In genomic region chr9:31610631-31611030, GRCm38 (mm10) we compare ENCODE assay signal across 21 mouse cellular contexts.
DNase-seq lines count a peak whose midpoint lies in the region; ATAC-seq and TF ChIP-seq lines count a peak whose summit lies in the region.
"Had no signal": no experiment of that assay in that cellular context is flagged by ENCODE, and none has a peak within 500 bp of the region (broad histone marks: within the 10 kb centered on the region; RNA-seq: fewer than 3 reads in every experiment).

No protein-coding gene starts in this region.

- no peak for TF ChIP-seq POLR2A in kidney, adult 2 months (IDR thresholded peaks at IDR 0.05; ENCODE audit: low read depth, low read length)

- ATAC-seq in lung, postnatal 0 days: peak; percentile 47
- peak; percentile 71; the same call in 1 of the 2 replicates for ATAC-seq in kidney, embryonic 16.5 days (ENCODE audit: low FRiP score, low TSS enrichment)
- no peak for ATAC-seq in stomach, postnatal 0 days (ENCODE audit: low FRiP score, low TSS enrichment)
- ATAC-seq: forebrain, embryonic 15.5 days; liver, embryonic 12.5 days; Patski had no signal

- H3K9ac ChIP-seq in lung, postnatal 0 days (replicated peaks; ENCODE audit: low read depth): no peak overlapping the region
- no peak overlapping the region for H3K9ac ChIP-seq in kidney, embryonic 16.5 days (replicated peaks; ENCODE audit: low read length)
- no peak overlapping the region for H3K9ac ChIP-seq in stomach, postnatal 0 days (ENCODE audit: low read length)
- H3K9ac ChIP-seq: forebrain, embryonic 15.5 days; heart, embryonic 12.5 days; hindbrain, embryonic 12.5 days; limb, embryonic 13.5 days; liver, embryonic 12.5 days; neural tube, embryonic 12.5 days had no signal

- peaks cover 4% of the 10 kb centered on the region; the same call in 1 of the 2 replicates for H3K4me1 ChIP-seq in kidney, adult 2 months (ENCODE audit: control insufficient read depth, insufficient read depth, low read length)
- no peaks in the 10 kb centered on the region for H3K4me1 ChIP-seq in lung, postnatal 0 days (ENCODE audit: insufficient read depth, low read depth, low read length)
- peaks cover 10% of the 10 kb centered on the region; the same call in 1 of the 2 replicates for H3K4me1 ChIP-seq in kidney, embryonic 16.5 days (ENCODE audit: insufficient read depth, low read length)
- H3K4me1 ChIP-seq in stomach, postnatal 0 days (replicated peaks; ENCODE audit: control insufficient read depth, insufficient read depth): no peaks in the 10 kb centered on the region; the same call in 1 of the 2 replicates
- H3K4me1 ChIP-seq: forebrain, embryonic 15.5 days; liver, embryonic 12.5 days; neural tube, embryonic 12.5 days had no signal

- peak; percentile 45 for DNase-seq in kidney, adult 2 months
- no peak for DNase-seq in kidney, adult 18-20 months
- peak; percentile 31 for DNase-seq in lung, postnatal 0 days (ENCODE audit: low spot score)
- DNase-seq in lung, postnatal 25 days (ENCODE audit: low spot score): no peak
- peak; percentile 4 for DNase-seq in stomach, postnatal 0 days (ENCODE audit: low spot score)
- DNase-seq in adrenal gland, adult 8-10 months: no peak
- DNase-seq: B cell, adult 2 months; cerebellum, adult 11-12 months; spleen, adult 18-20 months had no signal

- H3K9me3 ChIP-seq in lung, postnatal 0 days (ENCODE audit: low read length): no peaks in the 10 kb centered on the region
- H3K9me3 ChIP-seq in kidney, embryonic 16.5 days (ENCODE audit: low read length): no peaks in the 10 kb centered on the region; the same call in 1 of the 2 replicates
- H3K9me3 ChIP-seq in stomach, postnatal 0 days (ENCODE audit: control insufficient read depth, low read length): no peaks in the 10 kb centered on the region
- H3K9me3 ChIP-seq: embryonic facial prominence, embryonic 10.5 days; forebrain, embryonic 15.5 days; G1E; heart, embryonic 12.5 days; hindbrain, embryonic 12.5 days; limb, embryonic 13.5 days; liver, embryonic 12.5 days; neural tube, embryonic 12.5 days had no signal

- no peaks in the 10 kb centered on the region for H3K36me3 ChIP-seq in kidney, adult 2 months (ENCODE audit: control insufficient read depth, insufficient read depth, low read length)
- H3K36me3 ChIP-seq in lung, postnatal 0 days (ENCODE audit: insufficient read depth, low read length): no peaks in the 10 kb centered on the region
- no peaks in the 10 kb centered on the region for H3K36me3 ChIP-seq in kidney, embryonic 16.5 days (ENCODE audit: insufficient read depth, low read length)
- H3K36me3 ChIP-seq in stomach, postnatal 0 days (ENCODE audit: control insufficient read depth, insufficient read depth, low read length): no peaks in the 10 kb centered on the region
- H3K36me3 ChIP-seq: embryonic facial prominence, embryonic 10.5 days; forebrain, embryonic 15.5 days; G1E; heart, embryonic 12.5 days; hindbrain, embryonic 12.5 days; limb, embryonic 13.5 days; liver, embryonic 12.5 days; neural tube, embryonic 12.5 days had no signal

- WGBS in kidney, adult 2 months: 34% methylated on average over 4 of the region's 4 CpGs
- 49% methylated on average over 4 of the region's 4 CpGs for WGBS in lung, postnatal 0 days
- WGBS in kidney, embryonic 16.5 days: 46% methylated on average over 4 of the region's 4 CpGs
- 60% methylated on average over 4 of the region's 4 CpGs for WGBS in stomach, postnatal 0 days

- no peak for TF ChIP-seq CTCF in kidney, adult 2 months (conservative IDR thresholded peaks at IDR 0.05; ENCODE audit: insufficient read depth, insufficient read length, low read depth, low read length)
- no peak for TF ChIP-seq CTCF in lung, postnatal 0 days (IDR thresholded peaks at IDR 0.05)
- no peak for TF ChIP-seq CTCF in stomach, postnatal 0 days (IDR thresholded peaks at IDR 0.05; ENCODE audit: low read depth)

- H3K27me3 ChIP-seq in kidney, adult 2 months (replicated peaks; ENCODE audit: control insufficient read depth, insufficient read depth, low read length): no peaks in the 10 kb centered on the region
- H3K27me3 ChIP-seq in lung, postnatal 0 days (replicated peaks; ENCODE audit: insufficient read depth, low read length): no peaks in the 10 kb centered on the region
- no peaks in the 10 kb centered on the region for H3K27me3 ChIP-seq in kidney, embryonic 16.5 days (ENCODE audit: insufficient read depth, low read length)
- no peaks in the 10 kb centered on the region for H3K27me3 ChIP-seq in stomach, postnatal 0 days (ENCODE audit: control insufficient read depth, insufficient read depth, low read length)
- H3K27me3 ChIP-seq: CH12.LX; forebrain, embryonic 15.5 days; heart, embryonic 12.5 days; hindbrain, embryonic 12.5 days; limb, embryonic 13.5 days; liver, embryonic 12.5 days; neural tube, embryonic 12.5 days; Patski had no signal

- no peak overlapping the region for H3K27ac ChIP-seq in kidney, adult 2 months (ENCODE audit: insufficient read depth, low read depth, low read length)
- H3K27ac ChIP-seq in lung, postnatal 0 days (ENCODE audit: low read length): peak overlapping the region; percentile 38
- no peak overlapping the region for H3K27ac ChIP-seq in kidney, embryonic 16.5 days (ENCODE audit: low read length)
- no peak overlapping the region for H3K27ac ChIP-seq in stomach, postnatal 0 days (replicated peaks)
- H3K27ac ChIP-seq: forebrain, embryonic 15.5 days; hindbrain, embryonic 12.5 days; layer of hippocampus, adult 2 months; limb, embryonic 13.5 days; liver, embryonic 12.5 days; neural tube, embryonic 12.5 days had no signal

- no peak overlapping the region for H3K4me3 ChIP-seq in kidney, adult 2 months (ENCODE audit: insufficient read depth, low read depth, low read length)
- H3K4me3 ChIP-seq in lung, postnatal 0 days (ENCODE audit: low read depth, low read length): no peak overlapping the region
- H3K4me3 ChIP-seq in kidney, embryonic 16.5 days (ENCODE audit: low read length): no peak overlapping the region
- no peak overlapping the region for H3K4me3 ChIP-seq in stomach, postnatal 0 days (ENCODE audit: low read depth, low read length)
- H3K4me3 ChIP-seq: embryonic facial prominence, embryonic 10.5 days; forebrain, embryonic 15.5 days; heart, embryonic 12.5 days; hindbrain, embryonic 12.5 days; layer of hippocampus, adult 2 months; limb, embryonic 13.5 days; liver, embryonic 12.5 days; neural tube, embryonic 12.5 days had no signal

- H3K4me2 ChIP-seq in lung, postnatal 0 days (replicated peaks; ENCODE audit: low read depth, low read length): no peak overlapping the region
- no peak overlapping the region for H3K4me2 ChIP-seq in kidney, embryonic 16.5 days (replicated peaks; ENCODE audit: low read depth, low read length)
- H3K4me2 ChIP-seq in stomach, postnatal 0 days (replicated peaks; ENCODE audit: low read depth): no peak overlapping the region
- H3K4me2 ChIP-seq: forebrain, embryonic 15.5 days; heart, embryonic 12.5 days; hindbrain, embryonic 12.5 days; limb, embryonic 13.5 days; liver, embryonic 12.5 days; neural tube, embryonic 12.5 days had no signal

- TF ChIP-seq EP300 in lung, postnatal 0 days (IDR thresholded peaks at IDR 0.05): no peak
- no peak for TF ChIP-seq EP300 in stomach, postnatal 0 days (optimal IDR thresholded peaks at IDR 0.05)

Comparison
In these comparisons a context has a peak if more than half of its experiments do, and no peak if none do; other contexts are left out.
1. DNase-seq: peak in kidney, adult 2 months (single experiment), lung, postnatal 0 days (single experiment) and stomach, postnatal 0 days (single experiment); none in kidney, adult 18-20 months (single experiment), lung, postnatal 25 days (single experiment) and adrenal gland, adult 8-10 months (single experiment).